Mouse (Mus musculus) intestine, postnatal 0 days (tissue): ENCODE data around the gene Peli2. TPM values are rescaled to one million over a fixed set of nuclear protein-coding genes. Genes with fewer than 3 reads are reported as not detected.

ENCODE experiments used
- ATAC-seq: fragments of 200-750 bp; cut with Nextera tagmentation; 2 replicates; pipeline ENCODE4 v1.8.0; 2017; ENCODE audit warnings: mild to moderate bottlenecking, moderate TSS enrichment, moderate library complexity
- H3K27ac ChIP-seq: fragments of 300-500 bp; sonication (generic); 2 replicates; pipeline ENCODE4 v1.5.1; 2014; ENCODE audit warnings: mild to moderate bottlenecking, low read depth, low read length, moderate library complexity
- H3K27me3 ChIP-seq: fragments of 300-500 bp; sonication (generic); replicated peaks from 2 replicates; pipeline ENCODE4 v1.6.1; 2014; ENCODE audit warnings: low read length, mixed read lengths; ENCODE audit not compliant: control insufficient read depth, insufficient read depth
- H3K36me3 ChIP-seq: fragments of 300-500 bp; sonication (generic); 2 replicates; pipeline ENCODE4 v1.6.1; 2014; ENCODE audit warnings: mild to moderate bottlenecking, moderate library complexity; ENCODE audit not compliant: control insufficient read depth, insufficient read depth
- H3K4me1 ChIP-seq: fragments of 300-500 bp; sonication (generic); replicated peaks from 2 replicates; pipeline ENCODE4 v1.6.1; 2014; ENCODE audit warnings: antibody characterized with exemption, low read length, mixed read lengths; ENCODE audit not compliant: control insufficient read depth, insufficient read depth
- H3K4me2 ChIP-seq: fragments of 300-500 bp; sonication (generic); replicated peaks from 2 replicates; pipeline ENCODE4 v1.6.1; 2014; ENCODE audit warnings: low read depth, mild to moderate bottlenecking, moderate library complexity
- H3K4me3 ChIP-seq: fragments of 300-500 bp; sonication (generic); 2 replicates; pipeline ENCODE4 v1.5.1; 2014; ENCODE audit warnings: low read depth, low read length
- H3K9ac ChIP-seq: fragments of 300-500 bp; sonication (generic); 2 replicates; pipeline ENCODE4 v1.6.1; 2014; ENCODE audit warnings: mild to moderate bottlenecking, low read depth, low read length
- H3K9me3 ChIP-seq: fragments of 300-500 bp; sonication (generic); 2 replicates; pipeline ENCODE4 v1.6.1; 2016; ENCODE audit warnings: mixed run types; ENCODE audit not compliant: control insufficient read depth
- CTCF ChIP-seq: sonication (generic); IDR thresholded peaks from 2 replicates; pipeline ENCODE4 v1.5.1; 2016; ENCODE audit warnings: low read depth, mild to moderate bottlenecking, control low read depth, antibody characterized with exemption, moderate library complexity
- WGBS: fragments of 180-500 bp; shearing (Covaris S2); extraction: QIAGEN DNeasy Blood & Tissue Kit; methylation state at CpG from one replicate; pipeline ENCODE4 v1.1.7; 2014; 5-methylcytosine and 5-hydroxymethylcytosine counted together
- polyA plus RNA-seq: library from polyadenylated mRNA; unstranded; fragments of >200 nt; fragmentation: Nextera tagmentation; extraction: Ambion mirVana; gene quantifications from 2 replicates; pipeline ENCODE4 v1.2.1, GENCODE M21; 2015

Gene Peli2
- polyA plus RNA-seq, 1 experiment from 2014 or later, result 2.0 TPM

DNA sequence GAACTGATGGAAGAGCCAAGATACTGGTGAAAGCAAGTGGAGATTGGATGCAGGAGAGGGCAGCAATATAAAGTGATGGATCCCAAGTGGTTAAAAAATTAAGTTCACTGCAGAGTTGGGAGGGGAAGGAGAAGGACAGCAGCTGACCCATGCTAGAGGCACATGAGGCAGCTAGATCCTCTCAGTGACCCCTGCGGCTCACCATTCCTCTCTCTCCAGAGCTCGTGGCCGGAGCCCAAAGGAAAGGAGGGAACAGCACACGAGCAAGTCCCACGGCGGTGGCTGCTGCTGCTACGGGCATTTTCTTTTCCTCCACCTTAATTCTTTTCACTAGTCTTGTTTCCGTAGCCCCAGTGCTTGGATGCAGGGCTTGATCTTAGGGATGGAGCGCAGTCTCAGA lies 89.5 kb downstream of the Peli2 start:
- Histone ChIP-seq H3K4me2 (no peak overlapping the region), H3K36me3 (no peaks in the 10 kb centered on the region), H3K9ac (no peak overlapping the region), H3K9me3 (no peaks in the 10 kb centered on the region), H3K27me3 (no peaks in the 10 kb centered on the region), H3K4me3 (no peak overlapping the region), H3K27ac (no peak overlapping the region), H3K4me1 (0 out of 2 replicates have a peak, but pooled peaks cover 2% of the 10 kb centered on the region)
- no peak for ATAC-seq
- TF ChIP-seq CTCF, result no peak
- 84% methylated on average over 9 of the region's 9 CpGs for WGBS

DNA sequence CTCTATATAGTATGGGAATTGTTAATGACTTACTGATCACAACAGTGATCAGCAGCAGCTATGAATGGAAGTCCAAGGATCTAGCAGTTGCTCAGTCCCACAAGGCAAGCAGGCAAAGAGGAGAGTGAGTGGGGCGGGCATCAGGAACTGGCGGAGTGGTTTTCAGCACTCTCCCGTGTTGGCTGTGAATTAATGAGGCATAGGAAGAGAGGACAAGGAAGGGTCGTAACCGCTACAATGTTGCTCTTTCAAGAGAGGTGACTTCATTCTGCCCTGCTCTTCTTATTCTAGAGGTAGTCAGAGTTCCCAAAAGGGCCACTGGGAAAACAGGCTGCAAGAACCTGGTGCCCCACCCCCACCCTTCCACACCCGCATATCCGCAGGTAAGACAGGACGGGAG lies 90.9 kb downstream of the Peli2 start:
- no peak overlapping the region for H3K4me2 ChIP-seq
- ATAC-seq, result no peak
- no peak for TF ChIP-seq CTCF
- no peaks in the 10 kb centered on the region for H3K36me3 ChIP-seq
- H3K9me3 ChIP-seq, result no peaks in the 10 kb centered on the region
- no peaks in the 10 kb centered on the region for H3K4me1 ChIP-seq
- no peaks in the 10 kb centered on the region for H3K27me3 ChIP-seq
- no peak overlapping the region for H3K9ac ChIP-seq
- H3K4me3 ChIP-seq, result no peak overlapping the region
- H3K27ac ChIP-seq, result no peak overlapping the region
- 87% methylated on average over 8 of the region's 8 CpGs for WGBS

DNA sequence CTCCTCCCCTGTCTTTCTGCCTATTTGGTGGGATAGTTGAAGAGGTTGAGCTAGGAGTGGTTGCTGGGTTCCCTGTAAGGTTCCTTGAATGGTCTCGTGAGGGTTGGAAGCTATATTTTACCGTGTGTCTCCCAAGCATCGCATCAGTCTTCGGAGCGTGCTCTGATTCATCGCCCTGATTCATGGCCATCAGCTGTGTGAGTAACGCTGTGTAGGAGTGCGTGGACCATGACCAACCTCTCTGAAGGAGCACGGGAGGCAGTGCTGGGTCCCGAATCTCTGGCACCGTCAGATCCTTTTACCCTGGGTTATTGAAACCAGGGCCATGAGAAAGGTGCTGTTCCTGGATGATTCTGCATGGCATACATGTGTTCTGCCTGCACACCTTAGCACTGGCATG lies 92.2 kb downstream of the Peli2 start:
- no peak overlapping the region for H3K4me2 ChIP-seq
- H3K4me3 ChIP-seq, result no peak overlapping the region
- H3K9me3 ChIP-seq, result no peaks in the 10 kb centered on the region
- ATAC-seq, result no peak
- H3K36me3 ChIP-seq, result no peaks in the 10 kb centered on the region
- H3K4me1 ChIP-seq, result no peaks in the 10 kb centered on the region
- no peak overlapping the region for H3K9ac ChIP-seq
- 96% methylated on average over 11 of the region's 11 CpGs for WGBS
- no peak for TF ChIP-seq CTCF
- no peak overlapping the region for H3K27ac ChIP-seq
- no peaks in the 10 kb centered on the region for H3K27me3 ChIP-seq

DNA sequence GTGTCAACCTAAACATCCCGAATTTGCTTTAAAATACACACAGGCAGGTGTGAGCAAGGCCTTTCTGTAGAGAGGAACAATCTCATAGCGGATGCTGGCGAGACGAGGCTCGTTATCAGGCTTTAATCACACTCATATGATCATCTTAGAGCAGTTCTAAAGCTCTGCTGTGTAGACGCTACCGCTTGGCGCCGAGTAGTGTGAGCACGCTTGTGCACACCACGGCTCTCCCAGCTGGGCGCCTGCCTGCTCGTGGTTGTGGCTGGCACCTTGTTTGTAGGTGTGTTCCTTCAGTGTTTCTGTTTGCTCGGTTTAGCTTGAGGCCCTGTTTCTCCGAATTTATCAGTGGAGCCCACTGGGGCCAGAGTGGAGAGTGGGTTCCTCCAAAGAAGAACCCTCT lies 93.0 kb downstream of the Peli2 start:
- no peak overlapping the region for H3K9ac ChIP-seq
- H3K36me3 ChIP-seq, result no peaks in the 10 kb centered on the region
- no peak overlapping the region for H3K4me2 ChIP-seq
- no peak overlapping the region for H3K27ac ChIP-seq
- H3K27me3 ChIP-seq, result no peaks in the 10 kb centered on the region
- no peak for TF ChIP-seq CTCF
- H3K9me3 ChIP-seq, result no peaks in the 10 kb centered on the region
- H3K4me3 ChIP-seq, result no peak overlapping the region
- ATAC-seq, result no peak
- WGBS, result 95% methylated on average over 15 of the region's 15 CpGs
- H3K4me1 ChIP-seq, result no peaks in the 10 kb centered on the region

DNA sequence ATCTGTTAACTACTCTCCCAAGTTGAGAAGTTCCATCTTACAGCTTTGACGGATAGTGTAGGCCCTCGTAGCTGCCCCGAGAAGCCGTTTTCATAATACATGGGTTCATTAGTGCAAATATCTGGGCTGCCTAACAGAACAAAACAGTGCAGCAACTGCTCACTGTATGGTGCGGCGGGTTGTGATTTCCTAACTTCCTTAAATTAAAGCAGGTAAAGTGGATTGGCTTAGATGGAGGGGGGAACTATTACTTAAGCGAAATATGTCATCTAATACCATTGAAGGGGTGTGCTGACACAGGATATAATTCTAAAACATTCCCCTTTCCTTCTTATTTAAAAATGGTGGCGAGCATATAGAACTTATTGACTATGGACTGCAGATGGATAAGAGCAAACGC lies 101.4 kb downstream of the Peli2 start:
- no peak for ATAC-seq
- Histone ChIP-seq H3K4me1 (no peaks in the 10 kb centered on the region), H3K27me3 (no peaks in the 10 kb centered on the region), H3K4me3 (no peak overlapping the region), H3K27ac (no peak overlapping the region), H3K9me3 (no peaks in the 10 kb centered on the region), H3K9ac (no peak overlapping the region), H3K36me3 (no peaks in the 10 kb centered on the region), H3K4me2 (no peak overlapping the region)
- WGBS, result 86% methylated on average over 9 of the region's 9 CpGs
- no peak for TF ChIP-seq CTCF

DNA sequence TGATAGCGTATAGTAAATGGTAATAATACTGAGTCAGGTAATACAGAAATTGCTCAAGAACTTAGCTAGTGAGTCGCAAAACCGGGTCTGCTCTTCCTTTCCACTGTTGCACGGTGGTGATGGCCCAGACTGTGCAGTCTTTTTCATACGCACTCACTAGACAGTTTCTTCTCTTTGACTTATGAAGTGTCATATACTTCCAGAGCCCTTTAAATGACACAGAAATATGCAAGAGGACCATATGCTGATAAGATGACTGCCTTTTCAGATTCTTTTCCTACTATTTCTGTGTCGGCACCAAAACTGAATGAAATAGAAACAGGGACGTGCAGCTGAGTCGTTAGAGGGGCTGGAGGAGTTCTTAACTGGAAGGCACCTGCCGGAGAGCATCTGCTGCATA lies 102.1 kb downstream of the Peli2 start:
- WGBS, result 81% methylated on average over 9 of the region's 9 CpGs
- TF ChIP-seq CTCF, result no peak
- H3K36me3 ChIP-seq, result no peaks in the 10 kb centered on the region
- no peak overlapping the region for H3K4me3 ChIP-seq
- H3K9ac ChIP-seq, result no peak overlapping the region
- H3K27ac ChIP-seq, result no peak overlapping the region
- no peaks in the 10 kb centered on the region for H3K4me1 ChIP-seq
- H3K4me2 ChIP-seq, result no peak overlapping the region
- no peak for ATAC-seq
- H3K27me3 ChIP-seq, result no peaks in the 10 kb centered on the region
- no peaks in the 10 kb centered on the region for H3K9me3 ChIP-seq

DNA sequence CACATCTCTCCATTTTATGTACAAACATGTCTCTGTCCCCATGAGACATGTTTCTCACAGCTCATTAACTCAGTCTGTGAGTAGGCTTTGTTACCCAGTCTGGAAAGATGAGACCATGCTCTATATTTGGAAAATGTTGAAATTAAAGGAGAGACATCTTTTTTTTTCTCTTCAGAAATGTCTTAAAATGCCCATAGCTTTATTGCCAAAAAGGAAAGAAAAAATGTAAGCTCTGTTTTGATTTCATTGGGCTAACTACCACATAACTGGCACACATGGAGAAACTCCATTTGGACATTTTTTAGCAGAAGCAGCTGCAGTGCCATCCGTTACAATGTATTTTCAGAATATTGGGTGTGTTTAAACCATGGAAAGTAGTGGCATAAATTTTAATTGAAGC lies 103.6 kb downstream of the Peli2 start:
- no peak overlapping the region for H3K27ac ChIP-seq
- no peak for ATAC-seq
- no peak overlapping the region for H3K4me3 ChIP-seq
- no peak for TF ChIP-seq CTCF
- H3K36me3 ChIP-seq, result no peaks in the 10 kb centered on the region
- no peak overlapping the region for H3K4me2 ChIP-seq
- no peaks in the 10 kb centered on the region for H3K27me3 ChIP-seq
- WGBS, result 93% methylated on average over 1 of the region's 1 CpGs
- no peaks in the 10 kb centered on the region for H3K9me3 ChIP-seq
- H3K4me1 ChIP-seq, result no peaks in the 10 kb centered on the region
- H3K9ac ChIP-seq, result no peak overlapping the region
